Mouse (Mus musculus) embryonic facial prominence, embryonic 13.5 days (tissue): ENCODE data around the gene Phka2. TPM values are rescaled to one million over a fixed set of nuclear protein-coding genes. Genes with fewer than 3 reads are reported as not detected.

ENCODE experiments used
- ATAC-seq: fragments of 200-750 bp; cut with Nextera tagmentation; 2 replicates; pipeline ENCODE4 v1.8.0; 2017; ENCODE audit warnings: low read depth; ENCODE audit not compliant: insufficient number of reproducible peaks, insufficient read depth, low FRiP score, low TSS enrichment
- H3K27ac ChIP-seq: fragments of 300-500 bp; sonication (generic); 2 replicates; pipeline ENCODE4 v1.5.1; 2015; ENCODE audit warnings: moderate library complexity, mild to moderate bottlenecking, inconsistent platforms
- H3K27me3 ChIP-seq: fragments of 300-500 bp; sonication (generic); 2 replicates; pipeline ENCODE4 v1.6.1; 2015; ENCODE audit warnings: mild to moderate bottlenecking, inconsistent platforms
- H3K36me3 ChIP-seq: fragments of 300-500 bp; sonication (generic); 2 replicates; pipeline ENCODE4 v1.6.1; 2015; ENCODE audit warnings: mild to moderate bottlenecking, inconsistent platforms
- H3K4me1 ChIP-seq: fragments of 300-500 bp; sonication (generic); 2 replicates; pipeline ENCODE4 v1.6.1; 2015; ENCODE audit warnings: inconsistent platforms
- H3K4me2 ChIP-seq: fragments of 300-500 bp; sonication (generic); 2 replicates; pipeline ENCODE4 v1.6.1; 2015; ENCODE audit warnings: moderate library complexity, mild to moderate bottlenecking, inconsistent platforms
- H3K4me3 ChIP-seq: fragments of 300-500 bp; sonication (generic); 2 replicates; pipeline ENCODE4 v1.5.1; 2015; ENCODE audit warnings: mild to moderate bottlenecking, inconsistent platforms
- H3K9ac ChIP-seq: fragments of 300-500 bp; sonication (generic); 2 replicates; pipeline ENCODE4 v1.6.1; 2015; ENCODE audit warnings: mild to moderate bottlenecking, inconsistent platforms
- H3K9me3 ChIP-seq: fragments of 300-500 bp; sonication (generic); 2 replicates; pipeline ENCODE4 v1.6.1; 2016; ENCODE audit warnings: inconsistent platforms
- WGBS: fragments of 180-500 bp; shearing (Covaris S2); methylation state at CpG from one replicate; pipeline ENCODE4 v1.1.7; 2015; ENCODE audit warnings: mixed read lengths; 5-methylcytosine and 5-hydroxymethylcytosine counted together
- polyA plus RNA-seq: library from polyadenylated mRNA; unstranded; fragments of >200 nt; fragmentation: Nextera tagmentation; extraction: Ambion mirVana; gene quantifications from 2 replicates; pipeline ENCODE4 v1.2.1, GENCODE M21; 2015

Phka2 gene
- polyA plus RNA-seq: 19.6 and 21.8 TPM in 2 replicates

DNA sequence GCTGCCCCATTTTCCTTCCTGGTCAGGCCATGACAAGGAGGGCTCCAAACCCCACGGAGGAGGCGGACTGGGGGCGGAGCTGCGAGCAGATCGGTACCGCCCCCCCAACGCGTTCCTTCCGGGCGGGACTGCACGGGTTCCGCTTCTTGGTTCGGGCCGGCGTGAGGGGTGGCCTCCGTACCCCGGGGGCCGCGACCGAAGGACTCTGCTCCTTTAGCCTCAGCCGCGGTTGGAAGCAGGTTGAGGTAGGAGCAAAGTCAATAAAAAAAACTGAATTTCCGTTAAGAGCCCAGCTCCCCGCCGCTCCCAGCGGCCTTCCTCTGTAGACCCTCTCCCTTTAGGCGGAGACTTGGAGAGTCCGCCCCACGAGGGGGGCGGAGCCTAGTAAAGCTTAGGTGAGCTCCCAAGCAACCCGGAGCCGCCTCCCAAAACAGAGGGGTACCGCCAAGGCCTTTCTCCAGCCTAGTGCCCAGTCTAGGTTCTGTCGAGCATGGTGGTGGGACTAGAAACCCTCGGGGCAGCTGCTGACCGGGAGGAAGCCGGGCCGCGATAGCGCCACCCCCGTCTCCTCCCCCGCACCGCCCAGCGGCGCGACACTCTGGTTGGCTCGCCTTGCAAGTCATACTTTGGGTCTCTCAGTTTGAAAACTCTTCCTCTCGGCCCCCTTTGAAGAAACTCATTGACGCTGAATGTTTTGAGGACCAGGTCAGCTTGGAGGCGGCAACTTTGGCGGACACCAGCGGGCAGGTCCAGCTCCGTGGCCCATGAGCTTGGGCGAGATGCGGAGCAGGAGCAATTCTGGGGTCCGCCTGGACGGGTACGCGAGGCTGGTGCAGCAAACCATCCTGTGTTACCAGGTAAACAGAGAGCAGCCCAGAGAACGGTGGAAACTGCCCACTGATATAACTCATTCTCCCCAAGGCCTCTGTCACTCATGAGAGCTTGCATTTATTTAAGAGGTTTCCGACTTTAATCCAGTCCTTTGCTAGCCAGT, at the start of gene Phka2:
TSS of gene Phka2 (plus strand) at position 119 of the 994 bp plus-strand sequence.
- peak; percentile 96 for ATAC-seq
- Histone ChIP-seq H3K4me2 (peak within 1 kb of the TSS; percentile 62), H3K4me3 (peak within 1 kb of the TSS; percentile 56), H3K36me3 (no peaks in the 10 kb centered on the region), H3K9me3 (no peaks in the 10 kb centered on the region), H3K27ac (peak within 1 kb of the TSS; percentile 84), H3K9ac (peak within 1 kb of the TSS; percentile 71), H3K27me3 (peaks cover 31% of the 10 kb centered on the region), H3K4me1 (peaks cover 7% of the 10 kb centered on the region)
- 23% methylated on average over 60 of the region's 61 CpGs for WGBS

DNA sequence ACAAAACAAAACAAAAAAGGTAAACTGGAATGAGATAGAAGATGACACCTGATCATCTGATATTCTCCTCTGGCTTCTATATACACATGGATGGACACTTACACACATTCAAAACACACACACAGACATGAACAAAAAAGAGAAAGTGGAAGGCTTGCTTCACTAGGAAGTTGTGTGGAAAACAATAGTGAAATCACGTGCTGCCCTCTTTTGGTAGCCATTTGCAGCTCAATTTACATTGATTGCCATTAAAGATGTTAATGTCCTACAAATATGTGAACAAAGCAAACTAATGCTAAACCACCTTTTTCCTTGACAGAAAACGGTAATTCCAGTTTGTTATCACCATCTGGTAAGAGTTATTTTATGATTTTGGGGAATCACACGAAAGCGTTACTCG, 46.3 kb upstream of the Phka2 start:
- no peak overlapping the region for H3K4me3 ChIP-seq
- WGBS: 66% methylated on average over 5 of the region's 5 CpGs
- ATAC-seq: no peak
- no peak overlapping the region for H3K4me2 ChIP-seq
- H3K9me3 ChIP-seq: no peaks in the 10 kb centered on the region
- H3K27ac ChIP-seq: no peak overlapping the region
- H3K4me1 ChIP-seq: no peaks in the 10 kb centered on the region
- H3K36me3 ChIP-seq: no peaks in the 10 kb centered on the region
- peaks cover 11% of the 10 kb centered on the region for H3K27me3 ChIP-seq
- H3K9ac ChIP-seq: no peak overlapping the region

DNA sequence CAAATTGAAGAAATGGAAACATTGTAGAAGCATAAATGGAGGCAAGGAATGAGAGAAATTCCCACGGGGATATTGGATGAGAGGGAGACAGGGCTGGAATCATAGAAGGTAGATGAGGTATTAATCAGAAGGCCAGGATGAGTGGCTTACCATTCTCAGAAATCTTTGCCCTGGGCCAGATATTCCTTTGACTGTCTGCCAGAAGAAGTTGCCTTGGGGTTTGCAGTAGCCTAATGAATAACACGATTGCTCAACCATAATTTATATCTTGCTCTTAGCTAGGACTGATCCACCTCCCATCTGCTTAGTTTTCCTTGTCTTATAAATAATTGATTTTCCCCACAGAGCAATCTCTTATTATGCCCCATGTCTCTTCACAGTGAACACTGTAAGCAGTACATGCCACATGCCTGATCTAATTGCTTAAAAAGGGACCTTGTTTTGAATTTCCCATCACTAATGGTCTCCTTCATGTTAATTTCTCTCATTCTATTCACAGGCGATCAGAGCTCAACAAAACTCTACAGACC, 30.6 kb upstream of the Phka2 start:
- WGBS: 78% methylated on average over 3 of the region's 3 CpGs
- H3K4me3 ChIP-seq: no peak overlapping the region
- no peak overlapping the region for H3K27ac ChIP-seq
- H3K9ac ChIP-seq: no peak overlapping the region
- no peaks in the 10 kb centered on the region for H3K4me1 ChIP-seq
- peaks cover 23% of the 10 kb centered on the region for H3K27me3 ChIP-seq
- no peak for ATAC-seq
- no peaks in the 10 kb centered on the region for H3K36me3 ChIP-seq
- H3K4me2 ChIP-seq: no peak overlapping the region
- H3K9me3 ChIP-seq: no peaks in the 10 kb centered on the region

DNA sequence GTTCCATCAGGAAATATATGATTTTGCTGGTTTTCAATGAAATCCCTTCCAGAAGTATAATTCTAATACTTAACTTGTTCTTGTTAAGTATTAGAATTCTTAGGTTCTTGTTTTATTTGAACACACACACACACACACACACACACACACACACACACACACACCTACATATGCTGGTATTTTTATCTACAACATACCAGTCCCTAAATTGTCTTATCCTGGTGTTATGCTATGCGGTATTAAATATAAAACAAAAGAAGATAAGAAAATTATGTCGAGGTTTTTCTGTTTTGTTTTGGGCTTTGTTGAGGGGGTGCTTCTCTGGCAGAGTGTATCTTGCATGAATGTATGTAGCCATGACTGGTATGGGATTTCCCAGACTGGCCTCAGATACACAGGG, 12.2 kb upstream of the Phka2 start:
- Histone ChIP-seq H3K9me3 (no peaks in the 10 kb centered on the region), H3K4me2 (no peak overlapping the region), H3K36me3 (no peaks in the 10 kb centered on the region), H3K9ac (no peak overlapping the region), H3K27me3 (peaks cover 56% of the 10 kb centered on the region), H3K4me1 (no peaks in the 10 kb centered on the region), H3K27ac (no peak overlapping the region), H3K4me3 (no peak overlapping the region)
- ATAC-seq: no peak
- WGBS: 78% methylated on average over 2 of the region's 2 CpGs

DNA sequence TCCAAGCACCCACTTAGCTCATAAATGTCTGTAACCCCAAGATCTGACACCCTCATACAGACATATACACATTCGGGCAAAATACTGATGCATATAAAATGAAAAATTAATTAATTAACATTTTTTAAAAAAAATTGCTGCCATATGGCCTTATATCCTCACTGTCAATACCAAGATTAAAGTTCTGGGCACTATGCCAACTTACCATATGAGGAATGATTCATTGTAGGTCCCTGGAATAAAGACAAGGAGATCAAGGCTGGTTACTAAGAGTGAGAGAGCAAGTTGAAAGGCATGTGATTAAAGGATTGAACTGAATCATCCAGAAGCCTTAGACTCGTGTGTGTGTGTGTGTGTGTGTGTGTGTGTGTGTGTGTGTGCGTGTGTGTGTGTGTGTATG, 7.6 kb upstream of the Phka2 start:
- H3K27ac ChIP-seq: no peak overlapping the region
- H3K27me3 ChIP-seq: peaks cover 35% of the 10 kb centered on the region
- no peak overlapping the region for H3K4me3 ChIP-seq
- no peak overlapping the region for H3K9ac ChIP-seq
- 38% methylated on average over 3 of the region's 3 CpGs for WGBS
- no peaks in the 10 kb centered on the region for H3K36me3 ChIP-seq
- H3K4me2 ChIP-seq: no peak overlapping the region
- ATAC-seq: no peak
- H3K9me3 ChIP-seq: no peaks in the 10 kb centered on the region
- no peaks in the 10 kb centered on the region for H3K4me1 ChIP-seq

DNA sequence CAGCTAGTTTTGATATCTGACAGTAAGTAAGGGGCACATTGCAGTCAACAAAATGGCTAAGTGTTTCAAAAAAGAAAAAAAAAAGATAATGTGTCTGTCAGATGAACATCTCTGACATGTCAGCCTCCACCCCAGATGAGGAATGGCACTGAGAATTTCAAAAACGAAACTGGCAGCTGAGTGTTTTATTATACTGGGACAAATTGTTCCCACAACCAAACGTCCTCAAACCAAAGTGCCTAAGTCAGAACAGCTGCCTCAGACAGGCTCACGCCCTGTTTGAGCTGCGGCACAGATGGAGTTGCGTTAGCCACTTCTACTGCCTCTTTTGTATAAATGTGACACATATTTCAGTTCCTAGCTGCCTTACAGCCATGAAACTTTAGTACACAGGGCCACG, 7.0 kb upstream of the Phka2 start:
- WGBS: 56% methylated on average over 6 of the region's 6 CpGs
- Histone ChIP-seq H3K4me2 (no peak overlapping the region), H3K27ac (no peak overlapping the region), H3K9ac (no peak overlapping the region), H3K27me3 (peaks cover 33% of the 10 kb centered on the region), H3K4me3 (no peak overlapping the region), H3K36me3 (no peaks in the 10 kb centered on the region), H3K9me3 (no peaks in the 10 kb centered on the region), H3K4me1 (no peaks in the 10 kb centered on the region)
- ATAC-seq: no peak

DNA sequence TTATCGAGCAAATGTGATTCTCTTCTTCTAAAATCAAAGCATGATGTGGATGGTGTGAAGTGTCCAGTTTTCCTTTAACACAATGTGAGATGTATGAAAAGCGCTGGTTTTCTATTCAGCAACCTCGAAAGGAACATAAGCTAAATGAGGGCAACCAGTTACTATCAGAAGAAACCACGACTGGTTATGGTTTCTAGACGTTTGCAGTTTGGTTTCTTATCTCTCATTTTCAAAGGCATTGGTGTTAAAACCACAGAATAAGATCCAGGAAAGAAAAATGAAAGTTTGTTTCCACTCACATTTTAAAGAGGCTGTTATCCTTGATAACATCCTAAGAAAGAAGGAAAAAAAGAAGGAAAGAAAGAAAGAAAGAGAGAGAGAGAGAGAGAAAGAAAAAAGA, 5.5 kb upstream of the Phka2 start:
- Histone ChIP-seq H3K4me2 (no peak overlapping the region), H3K4me1 (no peaks in the 10 kb centered on the region), H3K36me3 (no peaks in the 10 kb centered on the region), H3K27ac (no peak overlapping the region), H3K9ac (no peak overlapping the region), H3K27me3 (peaks cover 28% of the 10 kb centered on the region), H3K4me3 (no peak overlapping the region), H3K9me3 (no peaks in the 10 kb centered on the region)
- WGBS: 66% methylated on average over 5 of the region's 5 CpGs
- ATAC-seq: no peak

DNA sequence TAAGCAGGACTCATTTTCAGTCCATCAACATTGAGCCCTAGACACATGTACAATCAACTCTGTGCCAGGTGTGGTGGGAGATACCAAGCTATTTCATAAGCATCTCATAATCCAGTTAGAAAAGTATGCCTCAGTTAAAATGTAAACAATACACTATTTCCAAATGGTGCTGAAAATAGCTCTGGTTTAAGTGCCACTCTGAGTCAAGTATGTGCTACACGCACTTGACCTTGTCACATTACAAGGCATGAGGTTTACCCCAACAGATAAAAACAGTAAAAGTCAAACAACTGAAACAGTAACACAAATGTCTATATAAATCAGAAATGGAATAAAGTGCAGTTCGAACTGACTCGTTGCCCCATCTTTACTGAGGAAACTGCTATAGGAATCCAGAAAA, 871 bp upstream of the Phka2 start:
- peaks cover 7% of the 10 kb centered on the region for H3K4me1 ChIP-seq
- ATAC-seq: no peak
- no peak overlapping the region for H3K4me3 ChIP-seq
- H3K9ac ChIP-seq: no peak overlapping the region
- peaks cover 35% of the 10 kb centered on the region for H3K27me3 ChIP-seq
- H3K9me3 ChIP-seq: no peaks in the 10 kb centered on the region
- 88% methylated on average over 3 of the region's 3 CpGs for WGBS
- no peaks in the 10 kb centered on the region for H3K36me3 ChIP-seq
- H3K27ac ChIP-seq: no peak overlapping the region
- H3K4me2 ChIP-seq: no peak overlapping the region

DNA sequence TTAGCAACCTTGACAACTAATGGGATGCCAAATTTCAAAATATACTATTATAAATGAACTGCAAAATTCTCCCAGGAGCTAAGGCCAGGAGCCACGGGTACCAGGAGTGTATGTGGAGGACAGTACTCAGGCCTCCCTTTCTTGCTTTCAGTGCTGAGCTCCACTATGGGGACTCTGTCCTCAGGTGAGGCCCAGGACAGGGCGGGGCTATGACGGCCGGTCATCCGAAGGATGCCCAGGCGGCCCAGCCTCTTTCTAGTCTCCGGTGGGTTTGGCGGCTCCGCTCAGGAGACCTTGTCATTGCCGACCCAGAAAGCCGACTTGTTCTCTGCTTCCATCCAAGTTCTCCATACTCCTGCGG, 299 bp upstream of the Phka2 start:
- peak; percentile 68 for ATAC-seq
- H3K4me2 ChIP-seq: peak overlapping the region; percentile 57
- peak overlapping the region; percentile 84 for H3K27ac ChIP-seq
- H3K9ac ChIP-seq: peak overlapping the region; percentile 71
- no peaks in the 10 kb centered on the region for H3K36me3 ChIP-seq
- peak overlapping the region; percentile 56 for H3K4me3 ChIP-seq
- peaks cover 7% of the 10 kb centered on the region for H3K4me1 ChIP-seq
- no peaks in the 10 kb centered on the region for H3K9me3 ChIP-seq
- 33% methylated on average over 12 of the region's 12 CpGs for WGBS
- H3K27me3 ChIP-seq: peaks cover 31% of the 10 kb centered on the region

DNA sequence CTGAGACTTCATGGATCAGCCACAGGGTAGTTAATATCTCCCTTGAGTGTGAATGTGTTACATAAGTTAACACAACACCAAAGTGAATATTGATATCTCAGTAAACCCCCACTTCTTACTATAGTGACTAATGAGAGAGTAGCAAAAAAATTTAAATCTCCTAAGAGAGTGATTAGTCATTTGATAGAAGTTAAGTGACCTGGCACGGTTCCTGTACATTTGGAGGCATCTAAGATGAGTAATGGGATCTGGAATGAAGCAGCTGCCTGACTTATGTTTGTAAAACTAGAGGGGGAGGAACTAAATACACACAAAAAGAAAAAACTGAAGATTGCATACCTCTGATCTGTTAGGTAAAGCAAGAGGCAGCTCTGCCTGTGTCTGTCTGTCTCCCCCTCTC, 7.1 kb downstream of the Phka2 start:
- Histone ChIP-seq H3K36me3 (no peaks in the 10 kb centered on the region), H3K4me3 (no peak overlapping the region), H3K4me1 (no peaks in the 10 kb centered on the region), H3K9ac (no peak overlapping the region), H3K27me3 (peaks cover 18% of the 10 kb centered on the region), H3K27ac (no peak overlapping the region), H3K9me3 (no peaks in the 10 kb centered on the region), H3K4me2 (no peak overlapping the region)
- WGBS: 71% methylated on average over 1 of the region's 1 CpGs
- no peak for ATAC-seq

DNA sequence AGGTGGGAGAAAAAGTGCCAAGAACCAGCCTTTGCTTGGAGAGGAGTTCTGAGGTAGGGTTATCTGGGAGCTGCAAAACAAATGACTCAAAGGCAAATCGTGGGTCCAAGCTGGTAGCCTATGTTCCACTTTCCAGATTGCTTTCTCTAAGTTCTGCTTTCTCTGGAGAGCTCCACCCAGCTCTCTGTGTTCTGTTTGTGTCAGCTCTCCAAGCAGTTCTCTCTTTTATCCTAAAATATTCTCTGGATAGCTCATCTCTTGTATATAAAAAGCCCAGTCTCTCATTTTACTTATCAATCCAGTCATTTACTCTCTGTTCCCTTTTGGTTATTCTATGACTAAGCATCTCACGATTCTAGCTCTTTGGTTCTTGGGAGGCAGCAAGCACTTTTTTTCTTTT, 8.2 kb downstream of the Phka2 start:
- no peak for ATAC-seq
- Histone ChIP-seq H3K27me3 (peaks cover 13% of the 10 kb centered on the region), H3K4me3 (no peak overlapping the region), H3K4me1 (no peaks in the 10 kb centered on the region), H3K36me3 (no peaks in the 10 kb centered on the region), H3K4me2 (no peak overlapping the region), H3K27ac (no peak overlapping the region), H3K9me3 (no peaks in the 10 kb centered on the region), H3K9ac (no peak overlapping the region)
- WGBS: 74% methylated on average over 2 of the region's 2 CpGs

DNA sequence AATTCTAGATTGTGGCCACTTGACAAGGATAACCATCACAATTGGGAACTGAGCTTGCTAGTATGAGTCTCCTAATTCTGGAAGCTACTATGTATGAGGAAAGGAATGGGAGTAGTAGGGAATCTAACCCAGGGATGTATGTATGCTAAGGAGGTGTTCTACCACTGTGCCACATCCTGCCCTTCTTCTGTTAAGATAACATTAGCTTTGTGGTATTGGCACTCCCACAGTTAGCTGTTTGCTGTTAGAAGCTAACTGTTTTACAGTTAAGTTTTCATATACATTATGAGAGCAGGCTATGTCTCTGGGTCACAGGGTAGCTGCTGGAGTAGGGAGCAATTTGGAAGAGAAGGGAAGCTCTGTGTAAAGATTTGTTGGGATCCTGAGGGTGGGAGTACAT, 14.1 kb downstream of the Phka2 start:
- H3K27me3 ChIP-seq: peaks cover 8% of the 10 kb centered on the region
- no peaks in the 10 kb centered on the region for H3K36me3 ChIP-seq
- H3K9ac ChIP-seq: no peak overlapping the region
- H3K4me3 ChIP-seq: no peak overlapping the region
- no peak overlapping the region for H3K27ac ChIP-seq
- no peak overlapping the region for H3K4me2 ChIP-seq
- H3K9me3 ChIP-seq: no peaks in the 10 kb centered on the region
- no peak for ATAC-seq
- H3K4me1 ChIP-seq: no peaks in the 10 kb centered on the region
